Mouse (Mus musculus) layer of hippocampus, adult 8-10 months (tissue): Measurements from ENCODE around the gene Pdlim5. TPM values are rescaled to one million over a fixed set of nuclear protein-coding genes. Genes with fewer than 3 reads are reported as not detected.

Experiments
- DNase-seq, 2 experiments: peaks; one replicate each; pipeline ENCODE4 v3.0.0; 2022; ENCODE audit warnings: low spot score in 2 of 2
- total RNA-seq, 4 experiments: library from RNA; stranded (reverse); gene quantifications; 2 replicates each; pipeline ENCODE4 v1.2.4; 2022

Gene Pdlim5
- total RNA-seq, 4 experiments from 2014 or later, result 26.5 to 29.5 (median 28.1) TPM

GRCm38 (mm10) chr3:142339440-142340251, 55.9 kb downstream of the Pdlim5 start:
- DNase-seq, result no peak

- no peak for DNase-seq
Observed at GRCm38 (mm10) chr3:142338058-142338457, 57.4 kb downstream of the Pdlim5 start.

- DNase-seq, result no peak
Observed at GRCm38 (mm10) chr3:142334496-142334895, 61.0 kb downstream of the Pdlim5 start.

- no peak for DNase-seq
Observed at GRCm38 (mm10) chr3:142333458-142333857, 62.0 kb downstream of the Pdlim5 start.

GRCm38 (mm10) chr3:142332716-142333115, 62.8 kb downstream of the Pdlim5 start:
- no peak for DNase-seq

GRCm38 (mm10) chr3:142331872-142332554, 63.5 kb downstream of the Pdlim5 start:
- no peak for DNase-seq

GRCm38 (mm10) chr3:142330425-142330824, 65.1 kb downstream of the Pdlim5 start:
- DNase-seq, result no peak

GRCm38 (mm10) chr3:142323592-142323991, 71.9 kb downstream of the Pdlim5 start:
- DNase-seq, result no peak

GRCm38 (mm10) chr3:142321930-142322329, 73.6 kb downstream of the Pdlim5 start:
- peak in 1 of 2 experiments; percentile 33 for DNase-seq

- DNase-seq, result peak; percentile 78 to 79
Observed at GRCm38 (mm10) chr3:142318147-142318546, 77.3 kb downstream of the Pdlim5 start.

- no peak for DNase-seq
Observed at GRCm38 (mm10) chr3:142316138-142316740, 79.3 kb downstream of the Pdlim5 start.

- DNase-seq, result peak; percentile 23 to 24
Observed at GRCm38 (mm10) chr3:142311075-142311474, 84.4 kb downstream of the Pdlim5 start.

- DNase-seq, result no peak
Observed at GRCm38 (mm10) chr3:142310446-142310845, 85.0 kb downstream of the Pdlim5 start.

GRCm38 (mm10) chr3:142295287-142295676, 100.2 kb downstream of the Pdlim5 start:
- no peak for DNase-seq

GRCm38 (mm10) chr3:142294616-142295286, 100.7 kb downstream of the Pdlim5 start:
- no peak for DNase-seq

- no peak for DNase-seq
Observed at GRCm38 (mm10) chr3:142293561-142293960, 101.9 kb downstream of the Pdlim5 start.

- peak; percentile 46 to 70 for DNase-seq
Observed at GRCm38 (mm10) chr3:142282706-142283105, 112.8 kb downstream of the Pdlim5 start.

- DNase-seq, result no peak
Observed at GRCm38 (mm10) chr3:142281656-142282055, 113.8 kb downstream of the Pdlim5 start.

GRCm38 (mm10) chr3:142281093-142281445, 114.4 kb downstream of the Pdlim5 start:
- no peak for DNase-seq

- no peak for DNase-seq
Observed at GRCm38 (mm10) chr3:142280366-142281092, 115.0 kb downstream of the Pdlim5 start.

- DNase-seq, result no peak
Observed at GRCm38 (mm10) chr3:142279011-142279410, 116.5 kb downstream of the Pdlim5 start.
